Mouse (Mus musculus) G1E (cell line): ENCODE measurements around the gene Mkln1. TPM values are rescaled to one million over a fixed set of nuclear protein-coding genes. Genes with fewer than 3 reads are reported as not detected.

Experiments
- ATAC-seq: 2 replicates; pipeline ENCODE4 v1.8.0; 2016; ENCODE audit warnings: mild to moderate bottlenecking; ENCODE audit not compliant: insufficient number of reproducible peaks, poor library complexity, low FRiP score, severe bottlenecking; ENCODE audit errors: extremely low read depth
- DNase-seq: peaks from one replicate; pipeline ENCODE4 v3.0.0; 2012; ENCODE audit warnings: low spot score
- H3K27me3 ChIP-seq: 2 replicates; pipeline ENCODE4 v1.6.1; 2012; ENCODE audit warnings: mild to moderate bottlenecking, low read length, inconsistent platforms; ENCODE audit not compliant: insufficient read depth
- H3K36me3 ChIP-seq: replicated peaks from 2 replicates; pipeline ENCODE3; 2012; ENCODE audit warnings: mild to moderate bottlenecking, inconsistent platforms
- H3K4me1 ChIP-seq: 2 replicates; pipeline ENCODE4 v1.6.1; 2012; ENCODE audit warnings: low read depth, low read length, inconsistent platforms, mixed read lengths; ENCODE audit not compliant: insufficient read depth
- H3K4me3 ChIP-seq: 2 replicates; pipeline ENCODE4 v1.5.1; 2012; ENCODE audit warnings: low read depth, mild to moderate bottlenecking, inconsistent platforms, low read length, moderate library complexity, mixed read lengths
- H3K9me3 ChIP-seq: replicated peaks from 2 replicates; pipeline ENCODE4 v1.6.1; 2012; ENCODE audit warnings: inconsistent platforms
- CTCF ChIP-seq: IDR thresholded peaks from 2 replicates; pipeline ENCODE4 v1.5.1; 2012; ENCODE audit warnings: low read depth, low read length, inconsistent platforms, mixed read lengths
- GATA1 ChIP-seq: IDR thresholded peaks from 2 replicates; pipeline ENCODE4 v1.6.1; 2012; ENCODE audit warnings: borderline replicate concordance, low read length, inconsistent platforms, mixed read lengths
- GATA2 ChIP-seq: IDR thresholded peaks from 2 replicates; pipeline ENCODE4 v1.6.1; 2012; ENCODE audit warnings: low read depth, low read length, inconsistent platforms, borderline replicate concordance
- POLR2AphosphoS5 ChIP-seq: IDR thresholded peaks from 2 replicates; pipeline ENCODE4 v1.6.1; 2012; ENCODE audit warnings: low read depth, low read length, inconsistent platforms; ENCODE audit not compliant: insufficient replicate concordance
- TAL1 ChIP-seq: conservative IDR thresholded peaks from 2 replicates; pipeline ENCODE4 v1.6.1; 2012; ENCODE audit warnings: low read depth, low read length, inconsistent platforms, mixed read lengths
- polyA plus RNA-seq: library from polyadenylated mRNA; stranded (reverse); fragments of >175 nt; gene quantifications from 2 replicates; pipeline ENCODE4 v1.2.3, GENCODE M21; 2012
- total RNA-seq, 2 experiments: library from RNA; stranded (forward) in 1 of 2; stranded (reverse) in 1 of 2; fragments of 200-1000 nt in 1 of 2; fragments of >200 nt in 1 of 2; fragmentation: Nextera tagmentation in 1 of 2; gene quantifications; 2 replicates each; pipeline ENCODE4 v1.2.3; 2014 to 2017

Mkln1 gene
- total and polyA plus RNA-seq, 3 experiments, result 79.5 to 182 (median 122) TPM

DNA sequence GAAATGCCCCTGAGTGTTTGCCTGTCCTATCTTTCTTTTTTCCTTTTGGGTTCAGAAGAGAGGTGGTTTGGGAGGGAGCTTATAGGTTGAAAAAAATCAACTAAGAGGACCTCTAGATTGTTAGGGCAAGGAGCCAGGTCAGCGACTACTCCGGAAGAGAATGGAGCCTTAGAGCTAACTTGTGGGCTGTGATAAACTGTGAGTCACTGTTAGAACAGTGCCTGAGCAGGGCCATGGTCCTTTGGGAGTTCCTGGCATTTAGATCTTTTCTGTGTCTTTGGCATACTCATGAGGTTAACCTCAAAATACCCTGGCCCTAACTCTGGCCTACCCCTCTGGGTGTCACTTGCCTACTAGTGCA lies 119.8 kb downstream of the Mkln1 start:
- H3K4me3 ChIP-seq, result no peak overlapping the region
- TF ChIP-seq GATA2 (no peak), POLR2AphosphoS5 (no peak), GATA1 (no peak), TAL1 (no peak), CTCF (no peak)
- DNase-seq (no peak), ATAC-seq (no peak)
- peaks cover 42% of the 10 kb centered on the region for H3K4me1 ChIP-seq
- H3K36me3 ChIP-seq, result peaks cover 90% of the 10 kb centered on the region
- no peaks in the 10 kb centered on the region for H3K27me3 ChIP-seq
- no peaks in the 10 kb centered on the region for H3K9me3 ChIP-seq

- H3K36me3 ChIP-seq, result peaks cover 92% of the 10 kb centered on the region
Measured at GRCm38 (mm10) chr6:31519001-31519471, 120.5 kb downstream of the Mkln1 start.

DNA sequence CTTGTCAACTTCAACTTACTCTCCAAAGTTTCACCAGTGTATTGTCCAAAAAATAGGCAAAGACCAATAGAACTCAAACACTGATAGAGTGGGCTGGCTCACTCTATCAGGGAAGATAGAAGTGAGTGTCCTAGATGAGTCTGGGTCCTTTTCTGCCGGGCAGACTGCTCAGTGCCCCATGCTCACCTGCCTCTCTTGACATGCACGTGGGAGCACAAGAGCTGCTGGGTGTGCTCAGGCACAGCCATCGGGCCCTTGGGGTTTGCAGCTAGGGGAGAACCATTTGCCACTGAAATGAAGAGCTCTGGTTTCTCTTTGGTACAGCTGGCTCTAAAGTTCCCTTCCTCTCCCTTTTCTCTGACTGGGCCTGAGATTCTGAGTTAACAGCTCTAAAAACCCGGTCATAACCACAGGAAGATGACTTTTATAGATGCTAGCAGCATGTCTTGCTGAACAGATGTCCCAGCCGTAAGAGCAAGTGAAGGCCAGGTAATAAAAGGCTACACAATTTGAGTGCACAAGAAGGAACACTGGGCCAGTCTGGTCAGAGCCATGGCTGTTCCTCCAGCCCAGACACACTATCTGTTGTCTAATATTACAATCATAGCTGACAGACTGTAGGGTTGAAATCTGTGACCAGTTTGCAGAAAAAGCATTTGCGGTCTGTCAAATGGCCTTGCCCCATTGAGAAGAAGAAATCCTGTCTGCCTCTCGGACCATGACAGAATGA lies 122.1 kb downstream of the Mkln1 start:
- Histone ChIP-seq H3K36me3 (peaks cover 97% of the 10 kb centered on the region), H3K4me1 (peaks cover 47% of the 10 kb centered on the region)
- ATAC-seq, result no peak

More at GRCm38 (mm10) chr6:31519001-31519471, 120.5 kb downstream of the Mkln1 start:
- TF ChIP-seq POLR2AphosphoS5 (no peak), GATA1 (no peak), TAL1 (no peak), CTCF (peak; percentile 49; the same call in 1 of the 2 replicates), GATA2 (no peak)
- DNase-seq (peak; percentile 43), ATAC-seq (peak; percentile 34; the same call in 1 of the 2 replicates)
- no peaks in the 10 kb centered on the region for H3K9me3 ChIP-seq
- H3K4me3 ChIP-seq, result no peak overlapping the region
- peaks cover 37% of the 10 kb centered on the region for H3K4me1 ChIP-seq
- no peaks in the 10 kb centered on the region for H3K27me3 ChIP-seq

GRCm38 (mm10) chr6:31521491-31522355 lies 123.2 kb downstream of the Mkln1 start:
- H3K36me3 ChIP-seq, result peaks cover 99% of the 10 kb centered on the region
- DNase-seq (no peak), ATAC-seq (no peak)
- TF ChIP-seq GATA1, result no peak
- no peak for TF ChIP-seq POLR2AphosphoS5
- TF ChIP-seq GATA2, result no peak
- TF ChIP-seq TAL1, result no peak
- TF ChIP-seq CTCF, result no peak
- peaks cover 57% of the 10 kb centered on the region for H3K4me1 ChIP-seq
- H3K27me3 ChIP-seq, result no peaks in the 10 kb centered on the region
- H3K4me3 ChIP-seq, result no peak overlapping the region
- no peaks in the 10 kb centered on the region for H3K9me3 ChIP-seq

More for the DNA sequence above, 122.1 kb downstream of the Mkln1 start:
- DNase-seq, result no peak
- Histone ChIP-seq H3K4me3 (no peak overlapping the region), H3K9me3 (no peaks in the 10 kb centered on the region), H3K27me3 (no peaks in the 10 kb centered on the region)
- TF ChIP-seq TAL1 (no peak), CTCF (no peak), GATA2 (no peak), GATA1 (no peak)

DNA sequence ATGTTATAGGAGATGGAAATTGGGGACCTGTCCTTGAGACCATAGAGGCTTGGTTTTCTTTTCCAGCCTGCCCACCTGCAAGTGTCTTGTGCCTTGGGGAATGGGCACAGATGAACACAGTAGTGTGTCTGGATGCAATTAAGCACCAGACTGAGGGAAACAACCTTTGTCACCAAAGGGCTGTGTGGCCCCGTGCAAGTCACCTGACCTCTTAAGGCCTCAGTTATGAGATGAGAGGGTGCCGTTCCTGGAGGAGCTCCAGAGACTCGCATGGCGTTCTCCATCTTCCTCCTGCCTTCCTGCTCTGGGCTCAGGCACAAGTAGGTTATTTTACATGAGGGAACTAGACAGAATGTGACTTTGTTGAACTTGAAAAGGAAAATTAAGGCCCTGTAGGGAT lies 123.9 kb downstream of the Mkln1 start:
- H3K27me3 ChIP-seq, result no peaks in the 10 kb centered on the region
- peaks cover 64% of the 10 kb centered on the region for H3K4me1 ChIP-seq
- no peak for TF ChIP-seq CTCF
- no peak for TF ChIP-seq POLR2AphosphoS5
- no peak for TF ChIP-seq GATA1
- TF ChIP-seq GATA2, result no peak
- no peak for TF ChIP-seq TAL1
- peaks cover 100% of the 10 kb centered on the region for H3K36me3 ChIP-seq
- H3K4me3 ChIP-seq, result no peak overlapping the region
- H3K9me3 ChIP-seq, result no peaks in the 10 kb centered on the region
- no peak for DNase-seq
- no peak for ATAC-seq

DNA sequence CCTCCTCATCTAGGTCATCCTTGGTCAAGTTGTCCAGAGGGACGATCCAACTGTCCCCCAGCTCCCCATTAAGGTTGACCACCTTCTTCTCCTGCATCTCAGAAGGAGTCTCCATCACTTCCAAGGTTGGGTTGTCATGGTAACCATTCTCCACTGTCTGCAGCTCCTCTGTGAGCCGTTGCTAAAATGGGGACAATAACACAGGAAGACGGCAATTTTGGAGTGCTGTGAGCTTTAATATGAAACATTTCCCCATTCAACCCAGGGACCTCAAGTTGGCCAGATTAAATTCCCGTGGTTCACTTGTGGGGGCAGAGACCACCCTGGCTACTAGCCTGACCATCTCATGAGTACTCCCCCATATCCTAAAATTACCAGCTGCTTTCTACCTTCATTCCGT lies 124.5 kb downstream of the Mkln1 start:
- H3K4me3 ChIP-seq, result no peak overlapping the region

More for the DNA sequence above, 124.5 kb downstream of the Mkln1 start:
- no peak for TF ChIP-seq TAL1
- no peak for TF ChIP-seq CTCF
- TF ChIP-seq POLR2AphosphoS5, result no peak
- TF ChIP-seq GATA2, result no peak
- no peak for TF ChIP-seq GATA1
- peaks cover 65% of the 10 kb centered on the region for H3K4me1 ChIP-seq
- no peak for ATAC-seq
- no peak for DNase-seq
- peaks cover 99% of the 10 kb centered on the region for H3K36me3 ChIP-seq
- no peaks in the 10 kb centered on the region for H3K9me3 ChIP-seq
- no peaks in the 10 kb centered on the region for H3K27me3 ChIP-seq
